Mouse (Mus musculus) megakaryocyte, embryonic 14.5 days (primary cell): ENCODE data around the gene Galnt10. TPM values are rescaled to one million over a fixed set of nuclear protein-coding genes. Genes with fewer than 3 reads are reported as not detected.

Experiments
- H3K27me3 ChIP-seq: replicated peaks from 2 replicates; pipeline ENCODE3; 2012; ENCODE audit warnings: inconsistent platforms
- H3K36me3 ChIP-seq: replicated peaks from 2 replicates; pipeline ENCODE3; 2012; ENCODE audit warnings: low read length, inconsistent platforms, mixed read lengths
- H3K4me1 ChIP-seq: 2 replicates; pipeline ENCODE4 v1.6.1; 2012; ENCODE audit warnings: inconsistent platforms
- H3K4me3 ChIP-seq: replicated peaks from 2 replicates; pipeline ENCODE3; 2012; ENCODE audit warnings: moderate library complexity, mild to moderate bottlenecking, inconsistent platforms
- H3K9me3 ChIP-seq: 2 replicates; pipeline ENCODE4 v1.6.1; 2012; ENCODE audit warnings: inconsistent platforms
- FLI1 ChIP-seq: IDR thresholded peaks from 2 replicates; pipeline ENCODE4 v1.6.1; 2012; ENCODE audit warnings: low read length, inconsistent platforms, mixed read lengths
- GATA1 ChIP-seq: IDR thresholded peaks from 3 replicates; pipeline ENCODE4 v1.6.1; 2012; ENCODE audit warnings: mixed read lengths, low read length, inconsistent platforms, borderline replicate concordance
- polyA plus RNA-seq: library from polyadenylated mRNA; stranded (reverse); fragments of >175 nt; gene quantifications from 2 replicates; pipeline ENCODE4 v1.2.3, GENCODE M21; 2012; ENCODE audit warnings: low replicate concordance; ENCODE audit not compliant: insufficient read depth

Gene Galnt10
- polyA plus RNA-seq, 1 experiment, result 0.74 TPM

- Histone ChIP-seq H3K36me3 (no peaks in the 10 kb centered on the region), H3K4me3 (no peak overlapping the region), H3K9me3 (no peaks in the 10 kb centered on the region), H3K27me3 (peaks cover 4% of the 10 kb centered on the region), H3K4me1 (peaks cover 3% of the 10 kb centered on the region; the same call in 1 of the 2 replicates)
- TF ChIP-seq GATA1 (no peak), FLI1 (no peak)
Observed at GRCm38 (mm10) chr11:57668271-57668670, 23.0 kb downstream of the Galnt10 start.

- H3K27me3 ChIP-seq, result peaks cover 4% of the 10 kb centered on the region
- H3K4me3 ChIP-seq, result no peak overlapping the region
- peaks cover 3% of the 10 kb centered on the region; the same call in 1 of the 2 replicates for H3K4me1 ChIP-seq
- H3K36me3 ChIP-seq, result no peaks in the 10 kb centered on the region
- H3K9me3 ChIP-seq, result no peaks in the 10 kb centered on the region
- no peak for TF ChIP-seq FLI1
- no peak for TF ChIP-seq GATA1
Observed at GRCm38 (mm10) chr11:57669522-57669921, 24.3 kb downstream of the Galnt10 start.

GRCm38 (mm10) chr11:57671120-57671697 is 26.0 kb downstream of the Galnt10 start:
- H3K27me3 ChIP-seq, result peaks cover 6% of the 10 kb centered on the region
- H3K36me3 ChIP-seq, result no peaks in the 10 kb centered on the region
- no peak overlapping the region for H3K4me3 ChIP-seq
- H3K9me3 ChIP-seq, result no peaks in the 10 kb centered on the region
- TF ChIP-seq FLI1, result no peak
- no peak for TF ChIP-seq GATA1
- peaks cover 3% of the 10 kb centered on the region; the same call in 1 of the 2 replicates for H3K4me1 ChIP-seq

GRCm38 (mm10) chr11:57671797-57672196 is 26.6 kb downstream of the Galnt10 start:
- H3K4me1 ChIP-seq, result peaks cover 3% of the 10 kb centered on the region; the same call in 1 of the 2 replicates
- H3K4me3 ChIP-seq, result no peak overlapping the region
- H3K27me3 ChIP-seq, result peaks cover 4% of the 10 kb centered on the region
- no peaks in the 10 kb centered on the region for H3K36me3 ChIP-seq
- H3K9me3 ChIP-seq, result no peaks in the 10 kb centered on the region
- TF ChIP-seq GATA1 (no peak), FLI1 (no peak)

GRCm38 (mm10) chr11:57672995-57673394 is 27.8 kb downstream of the Galnt10 start:
- peaks cover 3% of the 10 kb centered on the region; the same call in 1 of the 2 replicates for H3K4me1 ChIP-seq
- TF ChIP-seq FLI1 (no peak), GATA1 (no peak)
- H3K9me3 ChIP-seq, result peaks cover 5% of the 10 kb centered on the region; the same call in 1 of the 2 replicates
- H3K27me3 ChIP-seq, result peaks cover 6% of the 10 kb centered on the region
- H3K36me3 ChIP-seq, result no peaks in the 10 kb centered on the region
- H3K4me3 ChIP-seq, result no peak overlapping the region

- Histone ChIP-seq H3K4me3 (no peak overlapping the region), H3K27me3 (peaks cover 9% of the 10 kb centered on the region), H3K9me3 (peaks cover 8% of the 10 kb centered on the region; the same call in 1 of the 2 replicates), H3K4me1 (peaks cover 3% of the 10 kb centered on the region; the same call in 1 of the 2 replicates), H3K36me3 (no peaks in the 10 kb centered on the region)
- TF ChIP-seq GATA1 (no peak), FLI1 (no peak)
Observed at GRCm38 (mm10) chr11:57673977-57674687, 28.9 kb downstream of the Galnt10 start.

- Histone ChIP-seq H3K9me3 (peaks cover 18% of the 10 kb centered on the region), H3K36me3 (no peaks in the 10 kb centered on the region), H3K4me1 (0 out of 2 replicates have a peak, but pooled peaks cover 3% of the 10 kb centered on the region), H3K4me3 (no peak overlapping the region), H3K27me3 (peaks cover 10% of the 10 kb centered on the region)
- no peak for TF ChIP-seq GATA1
- no peak for TF ChIP-seq FLI1
Observed at GRCm38 (mm10) chr11:57677261-57677660, 32.0 kb downstream of the Galnt10 start.

GRCm38 (mm10) chr11:57682589-57682988 is 37.3 kb downstream of the Galnt10 start:
- Histone ChIP-seq H3K9me3 (peaks cover 18% of the 10 kb centered on the region), H3K4me1 (peaks cover 8% of the 10 kb centered on the region; the same call in 1 of the 2 replicates), H3K27me3 (peaks cover 8% of the 10 kb centered on the region), H3K36me3 (no peaks in the 10 kb centered on the region), H3K4me3 (no peak overlapping the region)
- no peak for TF ChIP-seq GATA1
- no peak for TF ChIP-seq FLI1

- TF ChIP-seq FLI1, result no peak
- no peak for TF ChIP-seq GATA1
- no peaks in the 10 kb centered on the region for H3K36me3 ChIP-seq
- H3K4me1 ChIP-seq, result peaks cover 8% of the 10 kb centered on the region; the same call in 1 of the 2 replicates
- H3K9me3 ChIP-seq, result peaks cover 12% of the 10 kb centered on the region
- H3K4me3 ChIP-seq, result no peak overlapping the region
- peaks cover 6% of the 10 kb centered on the region for H3K27me3 ChIP-seq
Observed at GRCm38 (mm10) chr11:57683125-57683524, 37.9 kb downstream of the Galnt10 start.

GRCm38 (mm10) chr11:57683931-57684330 is 38.7 kb downstream of the Galnt10 start:
- peaks cover 4% of the 10 kb centered on the region for H3K27me3 ChIP-seq

More at GRCm38 (mm10) chr11:57683931-57684330, 38.7 kb downstream of the Galnt10 start:
- peaks cover 10% of the 10 kb centered on the region for H3K9me3 ChIP-seq
- peaks cover 8% of the 10 kb centered on the region; the same call in 1 of the 2 replicates for H3K4me1 ChIP-seq
- TF ChIP-seq GATA1 (no peak), FLI1 (no peak)
- no peak overlapping the region for H3K4me3 ChIP-seq
- no peaks in the 10 kb centered on the region for H3K36me3 ChIP-seq
